Mouse (Mus musculus) limb, embryonic 12.5 days (tissue): ENCODE measurements at regions not wholly inside any gene's neighbourhood (a gene's known extent, or its start where the extent isn't known, plus 50 kb on each side); places are given as distances from the start of the nearest gene placed in this dataset.
A peak's percentile ranks its signal among the peaks of the same experiment; 100 is the strongest.

Experiments
- ATAC-seq: fragments of 200-750 bp; cut with Nextera tagmentation; 2 replicates; pipeline ENCODE4 v1.8.0; 2017; ENCODE audit warnings: low read depth, moderate TSS enrichment; ENCODE audit not compliant: insufficient number of reproducible peaks, insufficient read depth, low FRiP score, low TSS enrichment
- H3K27ac ChIP-seq: fragments of 300-500 bp; sonication (generic); 2 replicates; pipeline ENCODE4 v1.5.1; 2016; ENCODE audit warnings: mild to moderate bottlenecking, moderate library complexity
- H3K27me3 ChIP-seq: fragments of 300-500 bp; sonication (generic); 2 replicates; pipeline ENCODE4 v1.6.1; 2016; ENCODE audit warnings: mild to moderate bottlenecking, moderate library complexity
- H3K36me3 ChIP-seq: fragments of 300-500 bp; sonication (generic); 2 replicates; pipeline ENCODE4 v1.6.1; 2016; ENCODE audit warnings: mild to moderate bottlenecking, moderate library complexity
- H3K4me1 ChIP-seq: fragments of 300-500 bp; sonication (generic); replicated peaks from 2 replicates; pipeline ENCODE4 v1.6.1; 2016
- H3K4me2 ChIP-seq: fragments of 300-500 bp; sonication (generic); 2 replicates; pipeline ENCODE4 v1.6.1; 2016; ENCODE audit warnings: mild to moderate bottlenecking, moderate library complexity
- H3K4me3 ChIP-seq: fragments of 300-500 bp; sonication (generic); replicated peaks from 2 replicates; pipeline ENCODE4 v1.5.1; 2016; ENCODE audit warnings: mild to moderate bottlenecking
- H3K9ac ChIP-seq: fragments of 300-500 bp; sonication (generic); replicated peaks from 2 replicates; pipeline ENCODE4 v1.6.1; 2016; ENCODE audit warnings: mild to moderate bottlenecking, moderate library complexity
- H3K9me3 ChIP-seq: fragments of 300-500 bp; sonication (generic); 2 replicates; pipeline ENCODE4 v1.6.1; 2016; ENCODE audit warnings: mild to moderate bottlenecking, moderate library complexity
- WGBS: fragments of 180-500 bp; shearing (Covaris S2); methylation state at CpG from one replicate; pipeline ENCODE4 v1.1.7; 2016; 5-methylcytosine and 5-hydroxymethylcytosine counted together

DNA sequence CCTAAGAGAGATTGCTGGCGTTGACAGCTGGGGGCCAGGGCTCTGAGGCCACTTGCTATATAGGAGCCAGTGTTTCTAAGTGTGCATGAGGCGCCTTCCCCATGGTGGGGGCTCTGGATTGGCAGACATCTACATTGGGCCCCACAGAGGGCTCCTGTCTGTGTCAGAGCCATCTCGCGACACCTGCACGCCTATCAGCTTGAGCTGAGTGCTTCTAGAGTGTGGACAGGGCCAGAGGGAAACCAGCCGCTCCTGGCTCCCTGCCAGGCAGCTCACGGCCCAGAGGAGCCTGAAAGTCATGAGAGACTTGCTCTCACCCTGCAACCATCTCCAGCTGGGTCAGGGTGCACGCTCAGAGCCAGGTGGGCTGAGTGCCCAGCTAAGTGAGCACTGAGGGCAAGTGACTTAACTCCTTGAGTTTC, 85.1 kb upstream of the Lclat1 start:
- Histone ChIP-seq H3K4me3 (no peak overlapping the region), H3K4me1 (peaks cover 13% of the 10 kb centered on the region), H3K36me3 (no peaks in the 10 kb centered on the region), H3K4me2 (no peak overlapping the region), H3K9me3 (no peaks in the 10 kb centered on the region), H3K27ac (no peak overlapping the region), H3K27me3 (no peaks in the 10 kb centered on the region), H3K9ac (no peak overlapping the region)
- WGBS, result 50% methylated on average over 8 of the region's 8 CpGs
- peak; percentile 73 for ATAC-seq

DNA sequence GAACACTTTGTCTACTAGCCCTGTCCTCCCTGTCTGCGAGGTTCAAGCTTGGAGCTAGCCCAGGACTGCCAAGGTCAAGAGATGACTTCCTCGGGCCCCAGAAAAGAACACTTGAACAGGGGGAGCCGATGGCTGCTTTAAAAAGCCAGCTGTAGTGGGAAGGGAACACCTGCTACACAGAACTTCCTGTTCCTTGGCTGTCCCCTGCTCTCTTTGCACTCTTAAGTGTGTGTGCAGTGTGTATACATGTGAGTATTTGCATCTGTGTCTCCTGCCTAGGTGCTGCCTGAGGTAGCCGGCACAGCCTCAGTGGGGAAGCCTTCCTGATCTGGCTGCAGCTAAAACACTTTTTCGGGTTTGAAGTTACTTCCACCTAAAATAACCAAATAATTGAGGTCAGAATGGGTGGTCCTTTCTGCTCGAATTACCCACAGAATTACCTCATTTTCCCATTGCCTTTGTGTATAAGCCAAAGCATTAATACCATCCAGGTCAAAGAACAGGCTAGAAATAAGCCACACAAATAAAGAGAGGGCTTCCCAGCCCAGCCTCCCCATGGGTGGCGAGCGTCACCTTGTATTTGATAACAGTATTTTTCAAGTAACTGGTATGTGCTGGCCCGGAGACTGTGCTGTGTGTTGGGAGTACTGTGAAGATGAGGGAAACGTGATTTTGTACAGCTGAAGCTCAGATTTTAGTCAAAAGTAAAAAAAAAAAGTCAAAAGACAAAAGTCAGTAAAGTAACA, 84.2 kb upstream of the Lclat1 start:
- Histone ChIP-seq H3K4me3 (no peak overlapping the region), H3K27me3 (no peaks in the 10 kb centered on the region), H3K4me2 (no peak overlapping the region), H3K9me3 (no peaks in the 10 kb centered on the region), H3K4me1 (peaks cover 13% of the 10 kb centered on the region), H3K9ac (no peak overlapping the region), H3K36me3 (no peaks in the 10 kb centered on the region), H3K27ac (no peak overlapping the region)
- 64% methylated on average over 10 of the region's 10 CpGs for WGBS
- no peak for ATAC-seq

DNA sequence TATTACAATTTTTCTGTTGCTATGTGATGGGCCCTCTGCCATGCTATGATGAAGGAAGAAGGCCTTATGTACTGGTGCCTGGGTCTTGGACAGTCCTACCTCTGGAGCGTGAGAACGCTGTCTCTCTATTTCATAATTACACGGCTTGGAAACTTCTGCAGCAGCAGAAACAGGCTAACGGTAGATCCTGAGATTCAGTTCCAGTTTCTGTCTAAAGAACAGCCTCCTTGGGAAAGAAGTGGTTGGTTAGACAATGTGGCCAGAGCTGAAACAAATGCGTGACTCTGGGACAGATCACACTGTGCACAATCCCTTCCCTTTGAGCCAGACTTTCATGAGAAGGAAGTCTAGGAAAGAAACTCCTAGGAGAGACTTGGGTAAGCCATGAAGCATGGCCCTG, 80.7 kb upstream of the Lclat1 start:
- Histone ChIP-seq H3K4me1 (peaks cover 13% of the 10 kb centered on the region), H3K9ac (no peak overlapping the region), H3K4me3 (no peak overlapping the region), H3K36me3 (no peaks in the 10 kb centered on the region), H3K4me2 (no peak overlapping the region), H3K9me3 (no peaks in the 10 kb centered on the region), H3K27me3 (no peaks in the 10 kb centered on the region), H3K27ac (no peak overlapping the region)
- 92% methylated on average over 5 of the region's 5 CpGs for WGBS
- no peak for ATAC-seq

DNA sequence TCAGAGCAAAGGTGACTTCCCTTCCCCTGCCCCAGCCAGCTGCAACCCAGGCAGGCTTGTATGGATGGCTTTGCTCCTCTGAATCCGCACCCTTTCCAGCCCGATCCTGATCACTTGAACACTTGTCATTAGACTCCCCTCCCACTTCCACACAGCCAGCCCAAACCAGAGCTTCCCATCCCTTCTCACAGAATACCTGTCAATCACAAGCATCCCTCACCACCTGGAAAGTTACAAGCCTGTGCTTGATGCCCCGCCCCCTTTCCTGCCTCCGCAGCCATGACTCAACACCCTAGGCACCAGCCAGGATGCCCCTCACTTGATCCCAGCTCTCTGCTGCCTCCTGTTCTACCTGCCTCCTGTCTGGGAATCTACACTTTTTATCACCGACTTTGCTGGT, 76.0 kb upstream of the Lclat1 start:
- no peak overlapping the region for H3K4me3 ChIP-seq
- no peak overlapping the region for H3K4me2 ChIP-seq
- no peak for ATAC-seq
- H3K27me3 ChIP-seq, result no peaks in the 10 kb centered on the region
- peaks cover 15% of the 10 kb centered on the region for H3K4me1 ChIP-seq
- no peaks in the 10 kb centered on the region for H3K9me3 ChIP-seq
- H3K27ac ChIP-seq, result no peak overlapping the region
- no peaks in the 10 kb centered on the region for H3K36me3 ChIP-seq
- 54% methylated on average over 5 of the region's 5 CpGs for WGBS
- no peak overlapping the region for H3K9ac ChIP-seq

DNA sequence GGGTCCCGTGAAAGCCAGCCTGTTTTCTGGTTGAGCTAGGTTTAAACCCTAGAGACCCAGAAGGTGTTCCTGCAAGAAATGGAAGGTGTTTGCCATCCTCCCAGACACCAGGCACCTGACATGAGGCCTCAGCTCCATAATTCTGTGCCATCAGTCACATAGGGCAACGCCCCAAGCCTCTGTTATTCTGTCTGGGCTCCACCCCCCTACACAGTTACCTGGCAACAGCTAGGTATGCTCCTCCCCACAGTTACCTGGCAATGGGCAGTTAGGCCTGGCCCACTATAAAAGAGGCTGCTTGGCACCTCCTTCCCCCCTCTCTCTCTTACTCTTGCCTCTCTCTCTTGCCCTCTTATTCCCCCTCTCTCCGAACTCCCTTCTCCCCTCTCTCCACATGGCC, 75.5 kb upstream of the Lclat1 start:
- no peak for ATAC-seq
- no peak overlapping the region for H3K9ac ChIP-seq
- no peak overlapping the region for H3K27ac ChIP-seq
- no peak overlapping the region for H3K4me3 ChIP-seq
- H3K9me3 ChIP-seq, result no peaks in the 10 kb centered on the region
- WGBS, result 71% methylated on average over 3 of the region's 3 CpGs
- H3K4me1 ChIP-seq, result peaks cover 15% of the 10 kb centered on the region
- H3K4me2 ChIP-seq, result no peak overlapping the region
- no peaks in the 10 kb centered on the region for H3K36me3 ChIP-seq
- H3K27me3 ChIP-seq, result no peaks in the 10 kb centered on the region

DNA sequence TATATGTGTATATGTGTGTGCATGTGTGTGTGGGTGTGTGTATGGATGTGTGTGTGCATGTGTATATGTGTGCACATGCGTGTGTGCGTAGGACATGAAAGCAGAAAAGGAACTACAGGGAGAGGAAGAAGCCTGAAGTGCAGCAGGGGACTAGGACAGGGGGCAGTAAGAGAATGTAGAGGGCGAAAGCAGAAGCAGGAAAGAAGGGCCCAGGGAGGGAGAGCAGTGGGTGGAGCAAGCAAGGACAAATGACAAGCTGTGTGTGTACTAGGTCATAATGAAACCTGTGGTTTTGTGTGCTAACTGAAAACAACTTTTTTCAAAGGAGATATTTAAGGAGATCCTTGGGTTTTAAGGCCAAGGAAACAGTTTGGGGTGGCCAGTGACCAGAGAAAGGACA, 73.4 kb upstream of the Lclat1 start:
- peak overlapping the region; percentile 59 for H3K27ac ChIP-seq
- ATAC-seq, result no peak

DNA sequence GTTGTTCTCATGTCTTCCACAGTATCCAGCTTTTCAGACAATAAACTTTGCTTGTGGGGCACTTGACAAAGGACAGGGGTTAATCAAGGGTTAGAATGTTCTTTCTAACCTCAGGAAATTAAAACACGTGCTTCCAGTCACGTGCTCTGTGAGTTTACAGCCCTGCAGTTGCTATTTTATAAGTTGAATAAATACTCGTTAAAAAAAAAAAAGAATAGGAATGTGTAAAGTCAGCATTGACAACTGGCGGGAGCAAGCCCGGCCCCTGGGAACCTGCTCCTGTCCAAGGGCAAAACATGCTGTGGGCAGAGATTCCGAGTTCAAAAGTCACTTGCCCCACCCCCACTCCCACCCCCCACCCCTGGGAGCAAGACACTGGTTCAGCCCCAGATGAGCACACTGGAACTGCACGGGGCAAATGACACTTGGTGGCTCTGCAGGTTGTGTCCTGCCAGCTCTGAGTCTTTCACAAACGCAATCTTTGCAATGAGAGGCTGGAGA, 72.8 kb upstream of the Lclat1 start:
- Histone ChIP-seq H3K4me3 (no peak overlapping the region), H3K36me3 (no peaks in the 10 kb centered on the region), H3K9ac (no peak overlapping the region), H3K27me3 (no peaks in the 10 kb centered on the region), H3K4me2 (no peak overlapping the region), H3K9me3 (no peaks in the 10 kb centered on the region), H3K4me1 (peaks cover 15% of the 10 kb centered on the region), H3K27ac (peak overlapping the region; percentile 59; the same call in 1 of the 2 replicates)
- peak; percentile 13; the same call in 1 of the 2 replicates for ATAC-seq
- WGBS, result 29% methylated on average over 8 of the region's 8 CpGs

More for the DNA sequence above, 73.4 kb upstream of the Lclat1 start:
- no peak overlapping the region for H3K4me2 ChIP-seq
- H3K9me3 ChIP-seq, result no peaks in the 10 kb centered on the region
- H3K4me3 ChIP-seq, result no peak overlapping the region
- H3K9ac ChIP-seq, result no peak overlapping the region
- no peaks in the 10 kb centered on the region for H3K27me3 ChIP-seq
- H3K36me3 ChIP-seq, result no peaks in the 10 kb centered on the region
- peaks cover 15% of the 10 kb centered on the region for H3K4me1 ChIP-seq
- 78% methylated on average over 3 of the region's 3 CpGs for WGBS

DNA sequence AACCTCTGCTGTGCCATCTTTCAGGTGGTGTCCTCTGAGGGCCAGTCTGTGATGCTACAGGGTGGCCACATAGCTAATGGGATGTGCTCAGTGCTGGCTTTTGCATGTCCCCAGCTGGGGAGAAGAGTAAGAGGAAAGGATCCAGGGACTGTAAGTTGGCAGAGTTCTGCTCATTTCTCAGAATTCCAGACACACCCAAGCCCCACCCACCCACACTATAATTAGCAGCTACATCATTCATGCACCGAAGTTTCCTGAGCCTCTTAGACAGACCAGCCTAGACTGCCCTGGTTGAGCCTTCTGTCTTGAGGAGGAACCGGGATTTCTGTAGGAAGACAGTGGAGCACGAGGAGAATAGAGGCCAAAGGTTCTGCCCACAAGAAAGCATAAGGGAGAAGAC, 70.9 kb upstream of the Lclat1 start:
- peaks cover 15% of the 10 kb centered on the region for H3K4me1 ChIP-seq
- no peak overlapping the region for H3K27ac ChIP-seq
- H3K9me3 ChIP-seq, result no peaks in the 10 kb centered on the region
- no peak overlapping the region for H3K4me3 ChIP-seq
- WGBS, result 65% methylated on average over 3 of the region's 3 CpGs
- no peaks in the 10 kb centered on the region for H3K36me3 ChIP-seq
- no peak for ATAC-seq
- H3K9ac ChIP-seq, result no peak overlapping the region
- no peaks in the 10 kb centered on the region for H3K27me3 ChIP-seq
- H3K4me2 ChIP-seq, result no peak overlapping the region

DNA sequence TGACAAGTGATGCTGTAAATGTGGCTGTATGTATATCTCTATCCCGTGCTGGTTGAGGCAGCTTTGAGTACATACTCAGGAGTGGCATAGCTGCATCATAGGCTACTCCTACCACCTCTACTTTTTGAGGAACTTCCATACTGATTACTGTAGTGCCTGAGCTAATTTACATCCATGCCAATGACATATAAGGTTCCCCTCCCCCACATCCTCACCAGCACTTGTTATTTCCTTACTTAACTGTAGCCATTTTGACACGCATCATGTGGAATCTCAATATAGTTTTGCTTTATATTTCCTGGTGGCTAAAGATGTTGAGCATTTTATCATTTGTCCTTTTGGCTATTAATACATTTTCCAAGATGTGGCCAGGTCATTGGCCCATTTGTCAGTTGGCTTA, 69.2 kb upstream of the Lclat1 start:
- Histone ChIP-seq H3K9ac (no peak overlapping the region), H3K4me3 (no peak overlapping the region), H3K9me3 (no peaks in the 10 kb centered on the region), H3K4me2 (no peak overlapping the region), H3K4me1 (peaks cover 15% of the 10 kb centered on the region), H3K36me3 (no peaks in the 10 kb centered on the region), H3K27ac (no peak overlapping the region), H3K27me3 (no peaks in the 10 kb centered on the region)
- ATAC-seq, result no peak
- WGBS, result 92% methylated on average over 2 of the region's 2 CpGs

DNA sequence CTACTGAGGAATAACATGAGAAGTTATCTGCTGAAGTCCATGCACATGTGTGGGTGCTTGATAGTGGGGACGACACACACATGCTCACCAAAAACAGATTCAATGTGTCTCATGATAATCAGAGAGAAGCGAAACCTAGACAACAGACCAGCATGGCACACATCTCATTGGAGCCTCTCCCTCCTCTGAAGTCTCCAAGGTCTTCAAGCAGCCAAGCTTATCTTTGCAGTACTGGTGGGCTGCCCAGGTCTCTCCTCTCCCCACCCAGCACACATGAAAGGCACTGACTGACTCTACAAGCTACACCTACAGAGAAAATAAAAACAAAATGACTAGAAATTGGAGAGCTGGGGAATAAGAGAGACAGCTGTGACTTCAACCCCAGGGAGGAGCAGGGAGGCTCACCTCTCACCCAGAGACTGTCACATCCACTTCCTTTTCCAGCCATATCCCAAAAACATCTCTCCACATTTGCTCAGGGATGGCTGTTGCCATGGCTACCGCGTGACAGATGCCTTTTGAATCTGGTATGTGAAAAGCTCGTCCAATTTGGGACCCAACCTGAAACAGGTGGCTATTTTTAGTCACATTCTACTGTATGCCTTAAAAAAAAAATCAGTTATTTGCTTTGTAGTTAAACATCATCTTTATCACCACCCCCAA, 62.7 kb upstream of the Lclat1 start:
- Histone ChIP-seq H3K27ac (no peak overlapping the region), H3K9me3 (no peaks in the 10 kb centered on the region), H3K27me3 (no peaks in the 10 kb centered on the region), H3K4me3 (no peak overlapping the region), H3K36me3 (no peaks in the 10 kb centered on the region), H3K9ac (no peak overlapping the region), H3K4me1 (no peaks in the 10 kb centered on the region; the same call in 1 of the 2 replicates), H3K4me2 (no peak overlapping the region)
- WGBS, result 75% methylated on average over 5 of the region's 5 CpGs
- no peak for ATAC-seq

DNA sequence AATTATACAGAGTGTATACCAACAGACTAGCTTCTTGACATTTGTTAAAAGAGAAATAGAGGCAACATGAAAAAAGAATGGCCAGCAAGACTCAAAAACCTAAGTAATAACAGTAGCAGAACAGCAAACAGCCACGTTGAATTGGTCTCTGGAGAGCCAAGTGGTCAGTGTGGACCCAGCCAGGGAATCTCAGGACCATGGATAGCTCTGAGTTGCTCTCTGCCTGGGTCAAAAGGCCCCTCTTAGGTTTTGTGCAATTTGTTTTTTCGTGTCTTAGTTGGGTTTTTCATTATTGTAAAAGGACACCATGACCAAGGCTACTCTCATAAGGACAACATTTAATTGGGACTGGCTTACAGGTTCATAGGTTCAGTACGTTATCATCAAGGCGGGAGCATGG, 60.8 kb upstream of the Lclat1 start:
- 61% methylated on average over 4 of the region's 4 CpGs for WGBS
- ATAC-seq, result no peak
- Histone ChIP-seq H3K4me1 (no peaks in the 10 kb centered on the region; the same call in 1 of the 2 replicates), H3K4me2 (no peak overlapping the region), H3K4me3 (no peak overlapping the region), H3K9ac (no peak overlapping the region), H3K27ac (no peak overlapping the region), H3K9me3 (no peaks in the 10 kb centered on the region), H3K27me3 (no peaks in the 10 kb centered on the region), H3K36me3 (no peaks in the 10 kb centered on the region)
